In the genomic region with DNA sequence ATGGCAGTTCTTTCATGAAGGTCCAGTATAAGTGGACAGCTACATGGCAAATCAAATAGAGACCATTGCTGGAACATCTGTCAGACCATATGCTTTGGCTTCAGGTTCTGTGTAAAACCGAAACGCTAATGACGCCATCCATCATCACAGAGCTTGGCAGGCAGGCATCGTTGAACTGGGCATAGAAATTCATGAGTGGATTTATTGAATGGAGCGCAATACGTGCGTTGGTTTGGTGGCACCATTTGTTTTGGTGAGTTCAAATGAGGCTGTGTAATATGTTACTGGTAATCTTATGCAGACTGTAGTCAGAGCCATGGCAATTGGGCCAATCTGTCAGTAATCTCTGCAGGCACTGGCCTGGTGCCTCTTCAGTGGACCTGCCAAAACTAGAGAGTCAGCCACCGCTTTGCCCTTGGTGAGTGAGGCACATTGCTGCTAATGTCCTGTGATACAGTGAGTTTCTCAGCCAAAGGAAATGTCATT, we compare ENCODE assay signal across 11 mouse cellular contexts.
DNase-seq lines count a peak whose midpoint lies in the region.
"Had no signal": no experiment of that assay in that cellular context is flagged by ENCODE, and none has a peak within 500 bp of the region (broad histone marks: within the 10 kb centered on the region; RNA-seq: fewer than 3 reads in every experiment).

No protein-coding gene starts in this region.

- peak; percentile 62 to 77 for DNase-seq in heart, adult 18-20 months
- no peak for DNase-seq in heart, postnatal 25 days (ENCODE audit: low spot score)
- DNase-seq in adrenal gland, postnatal 10 days: peak; percentile 20
- DNase-seq in cerebellum, adult 9-10 months: peak; percentile 81
- DNase-seq in heart, postnatal 36 days: peak; percentile 27 to 45
- no peak for DNase-seq in retina, postnatal 1 day
- DNase-seq in embryonic facial prominence, embryonic 10.5 days (ENCODE audit: low spot score): no peak
- no peak for DNase-seq in testis, postnatal 14 days (ENCODE audit: low spot score)

- H3K27ac ChIP-seq in embryonic facial prominence, embryonic 10.5 days (replicated peaks): no peak overlapping the region
- H3K27ac ChIP-seq: embryonic facial prominence, embryonic 13.5 days; left cerebral cortex, adult 2 months; stomach, postnatal 0 days had no signal

- H3K36me3 ChIP-seq in embryonic facial prominence, embryonic 10.5 days (replicated peaks): no peaks in the 10 kb centered on the region
- H3K36me3 ChIP-seq: embryonic facial prominence, embryonic 13.5 days had no signal

- no peaks in the 10 kb centered on the region for H3K9me3 ChIP-seq in embryonic facial prominence, embryonic 10.5 days
- H3K9me3 ChIP-seq: embryonic facial prominence, embryonic 13.5 days had no signal

- intact Hi-C loops in heart, postnatal 25 days (cut with DNase I): no loop called here
- intact Hi-C loops in heart, postnatal 36 days (cut with DNase I): no loop called here

- 94% methylated on average over 8 of the region's 8 CpGs for WGBS in embryonic facial prominence, embryonic 10.5 days

- H3K4me1 ChIP-seq in embryonic facial prominence, embryonic 10.5 days: no peaks in the 10 kb centered on the region
- H3K4me1 ChIP-seq: embryonic facial prominence, embryonic 13.5 days had no signal

- no peak overlapping the region for H3K4me3 ChIP-seq in embryonic facial prominence, embryonic 10.5 days
- H3K4me3 ChIP-seq: embryonic facial prominence, embryonic 13.5 days; left cerebral cortex, adult 2 months had no signal

- H3K27me3 ChIP-seq in embryonic facial prominence, embryonic 10.5 days (replicated peaks; ENCODE audit: low read depth, poor library complexity, severe bottlenecking): no peaks in the 10 kb centered on the region
- H3K27me3 ChIP-seq: embryonic facial prominence, embryonic 13.5 days had no signal

Comparison
In these comparisons a context has a peak if more than half of its experiments do, and no peak if none do; other contexts are left out.
1. DNase-seq: peak in heart, adult 18-20 months (2 of 2), adrenal gland, postnatal 10 days (single experiment), cerebellum, adult 9-10 months (single experiment) and heart, postnatal 36 days (2 of 2); none in heart, postnatal 25 days (single experiment), retina, postnatal 1 day (single experiment), embryonic facial prominence, embryonic 10.5 days (single experiment) and testis, postnatal 14 days (single experiment).